Mouse (Mus musculus) liver, adult 2 months (tissue): Measurements from ENCODE around the gene Gpc1. TPM values are rescaled to one million over a fixed set of nuclear protein-coding genes. Genes with fewer than 3 reads are reported as not detected.

ENCODE experiments used
- DNase-seq: peaks from one replicate; pipeline ENCODE4 v3.0.0-alpha.2; 2011; ENCODE audit warnings: low read depth, low spot score; ENCODE audit errors: extremely low read depth
- H3K27ac ChIP-seq: fragments of 200-500 bp; replicated peaks from 2 replicates; pipeline ENCODE4 v1.5.1; 2012; ENCODE audit warnings: low read depth, mild to moderate bottlenecking, control low read depth, inconsistent platforms, low read length; ENCODE audit not compliant: insufficient read depth
- H3K27me3 ChIP-seq: fragments of 200-500 bp; 2 replicates; pipeline ENCODE4 v1.6.1; 2012; ENCODE audit warnings: mild to moderate bottlenecking, moderate library complexity, low read length, inconsistent platforms; ENCODE audit not compliant: control insufficient read depth, insufficient read depth
- H3K36me3 ChIP-seq: fragments of 200-500 bp; 2 replicates; pipeline ENCODE4 v1.6.1; 2012; ENCODE audit warnings: low read length, inconsistent platforms; ENCODE audit not compliant: control insufficient read depth, insufficient read depth
- H3K4me1 ChIP-seq: fragments of 200-500 bp; 2 replicates; pipeline ENCODE4 v1.6.1; 2011; ENCODE audit warnings: low read length; ENCODE audit not compliant: control insufficient read depth, insufficient read depth
- H3K4me3 ChIP-seq: fragments of 200-500 bp; 2 replicates; pipeline ENCODE4 v1.5.1; 2011; ENCODE audit warnings: low read depth, mild to moderate bottlenecking, control low read depth, low read length, moderate library complexity; ENCODE audit not compliant: insufficient read depth
- H3K79me2 ChIP-seq: fragments of 200-500 bp; 2 replicates; pipeline ENCODE4 v1.6.1; 2012; ENCODE audit warnings: inconsistent platforms, mild to moderate bottlenecking, low read length, moderate library complexity; ENCODE audit not compliant: control insufficient read depth, insufficient read depth
- H3K9ac ChIP-seq: fragments of 200-500 bp; 2 replicates; pipeline ENCODE4 v1.6.1; 2012; ENCODE audit warnings: low read depth, mild to moderate bottlenecking, control low read depth, inconsistent platforms, low read length
- CTCF ChIP-seq: fragments of 200-500 bp; IDR thresholded peaks from 2 replicates; pipeline ENCODE4 v1.5.1; 2011; ENCODE audit warnings: low read depth, low read length, control low read depth
- POLR2A ChIP-seq: fragments of 200-500 bp; IDR thresholded peaks from 2 replicates; pipeline ENCODE4 v1.6.1; 2011; ENCODE audit warnings: low read length, control low read depth; ENCODE audit not compliant: insufficient read depth; ENCODE audit errors: extremely low read depth
- WGBS: fragments of 180-500 bp; shearing (Covaris S2); methylation state at CpG from one replicate; pipeline ENCODE4 v1.1.7; 2018; 5-methylcytosine and 5-hydroxymethylcytosine counted together
- polyA plus RNA-seq: library from polyadenylated mRNA; depleted of rRNA; stranded (reverse); fragments of >200 nt; gene quantifications from 2 replicates; pipeline ENCODE4 v1.2.3, GENCODE M21; 2012
- total RNA-seq: library from RNA; depleted of rRNA; stranded (reverse); fragments of >200 nt; gene quantifications from 2 replicates; pipeline ENCODE4 v1.2.3, GENCODE M21; 2014

The Gpc1 gene
- total and polyA plus RNA-seq, 2 experiments: 0.92 to 2.1 TPM

GRCm38 (mm10) chr1:92869985-92870384 is 38.5 kb downstream of the Gpc1 start:
- no peak overlapping the region for H3K9ac ChIP-seq
- no peak overlapping the region for H3K27ac ChIP-seq
- DNase-seq: no peak
- no peak overlapping the region for H3K4me3 ChIP-seq
- no peaks in the 10 kb centered on the region for H3K4me1 ChIP-seq
- no peaks in the 10 kb centered on the region for H3K27me3 ChIP-seq
- no peaks in the 10 kb centered on the region for H3K36me3 ChIP-seq
- H3K79me2 ChIP-seq: no peaks in the 10 kb centered on the region
- WGBS: 69% methylated on average over 2 of the region's 2 CpGs
- TF ChIP-seq POLR2A (no peak), CTCF (no peak)

GRCm38 (mm10) chr1:92872666-92873065 is 41.2 kb downstream of the Gpc1 start:
- WGBS: 84% methylated on average over 7 of the region's 7 CpGs
- TF ChIP-seq POLR2A (no peak), CTCF (no peak)
- H3K79me2 ChIP-seq: no peaks in the 10 kb centered on the region
- no peak overlapping the region for H3K27ac ChIP-seq
- H3K4me3 ChIP-seq: no peak overlapping the region
- DNase-seq: no peak
- H3K9ac ChIP-seq: no peak overlapping the region
- H3K27me3 ChIP-seq: no peaks in the 10 kb centered on the region
- H3K36me3 ChIP-seq: no peaks in the 10 kb centered on the region
- H3K4me1 ChIP-seq: no peaks in the 10 kb centered on the region

GRCm38 (mm10) chr1:92874011-92874410 is 42.6 kb downstream of the Gpc1 start:
- no peak overlapping the region for H3K9ac ChIP-seq
- H3K36me3 ChIP-seq: no peaks in the 10 kb centered on the region
- TF ChIP-seq CTCF: no peak
- TF ChIP-seq POLR2A: no peak
- H3K27ac ChIP-seq: no peak overlapping the region
- no peak for DNase-seq
- H3K4me1 ChIP-seq: no peaks in the 10 kb centered on the region
- 83% methylated on average over 3 of the region's 3 CpGs for WGBS
- no peaks in the 10 kb centered on the region for H3K27me3 ChIP-seq
- H3K4me3 ChIP-seq: no peak overlapping the region
- no peaks in the 10 kb centered on the region for H3K79me2 ChIP-seq

GRCm38 (mm10) chr1:92875360-92876111 is 44.1 kb downstream of the Gpc1 start:
- no peak for DNase-seq
- Histone ChIP-seq H3K4me3 (no peak overlapping the region), H3K36me3 (no peaks in the 10 kb centered on the region), H3K27ac (no peak overlapping the region), H3K27me3 (no peaks in the 10 kb centered on the region), H3K79me2 (no peaks in the 10 kb centered on the region), H3K4me1 (no peaks in the 10 kb centered on the region), H3K9ac (no peak overlapping the region)
- 72% methylated on average over 8 of the region's 8 CpGs for WGBS
- TF ChIP-seq POLR2A: no peak
- TF ChIP-seq CTCF: no peak

GRCm38 (mm10) chr1:92877431-92877978 is 46.1 kb downstream of the Gpc1 start:
- H3K79me2 ChIP-seq: no peaks in the 10 kb centered on the region
- no peak for DNase-seq
- H3K27ac ChIP-seq: no peak overlapping the region
- no peaks in the 10 kb centered on the region for H3K27me3 ChIP-seq
- no peaks in the 10 kb centered on the region for H3K36me3 ChIP-seq
- H3K4me3 ChIP-seq: no peak overlapping the region
- no peak overlapping the region for H3K9ac ChIP-seq
- TF ChIP-seq CTCF: no peak
- no peak for TF ChIP-seq POLR2A
- 39% methylated on average over 12 of the region's 12 CpGs for WGBS
- no peaks in the 10 kb centered on the region for H3K4me1 ChIP-seq

- H3K4me1 ChIP-seq: no peaks in the 10 kb centered on the region
These were observed 46.8 kb downstream of the Gpc1 start for GRCm38 (mm10) chr1:92878066-92878741.

More at GRCm38 (mm10) chr1:92878066-92878741, 46.8 kb downstream of the Gpc1 start:
- 77% methylated on average over 13 of the region's 13 CpGs for whole genome bisulfite sequencing
- no peak for DNase-seq
- TF ChIP-seq CTCF: no peak
- TF ChIP-seq POLR2A: no peak
- Histone ChIP-seq H3K27me3 (no peaks in the 10 kb centered on the region), H3K9ac (no peak overlapping the region), H3K4me3 (no peak overlapping the region), H3K79me2 (no peaks in the 10 kb centered on the region), H3K27ac (no peak overlapping the region), H3K36me3 (no peaks in the 10 kb centered on the region)
